Mouse (Mus musculus) CD8-positive naive resting alpha-beta T cell, adult 57 days (primary cell): ENCODE data around the gene Pou6f2. TPM values are rescaled to one million over a fixed set of nuclear protein-coding genes. Genes with fewer than 3 reads are reported as not detected.

Source experiments
- total RNA-seq: library from RNA; stranded (reverse); gene quantifications from one replicate; pipeline ENCODE4 v1.2.4, GENCODE M21; 2023

Gene Pou6f2
- not detected for total RNA-seq

GRCm38 (mm10) chr13:18397586-18397985 is at the start of gene Pou6f2:
TSS of gene Pou6f2 (minus strand) at chr13:18397686.

